Mouse (Mus musculus) stomach, embryonic 14.5 days (tissue): ENCODE data around the gene Rtraf. TPM values are rescaled to one million over a fixed set of nuclear protein-coding genes. Genes with fewer than 3 reads are reported as not detected.

ENCODE experiments used
- ATAC-seq: fragments of 200-750 bp; cut with Nextera tagmentation; 2 replicates; pipeline ENCODE4 v1.8.0; 2017; ENCODE audit warnings: low read depth, moderate TSS enrichment; ENCODE audit not compliant: insufficient number of reproducible peaks, insufficient read depth, low FRiP score
- H3K27ac ChIP-seq: fragments of 300-500 bp; sonication (generic); 2 replicates; pipeline ENCODE4 v1.5.1; 2014; ENCODE audit warnings: mild to moderate bottlenecking, low read length, moderate library complexity, mixed read lengths
- H3K27me3 ChIP-seq: fragments of 300-500 bp; sonication (generic); 2 replicates; pipeline ENCODE4 v1.6.1; 2014; ENCODE audit warnings: low read length, control low read depth, mixed read lengths; ENCODE audit not compliant: control insufficient read depth, insufficient read depth
- H3K36me3 ChIP-seq: fragments of 300-500 bp; sonication (generic); 2 replicates; pipeline ENCODE4 v1.6.1; 2014; ENCODE audit warnings: mild to moderate bottlenecking, control low read depth, low read length, moderate library complexity, mixed read lengths; ENCODE audit not compliant: control insufficient read depth, insufficient read depth
- H3K4me1 ChIP-seq: fragments of 300-500 bp; sonication (generic); 2 replicates; pipeline ENCODE4 v1.6.1; 2014; ENCODE audit warnings: low read length, control low read depth, mixed read lengths; ENCODE audit not compliant: control insufficient read depth, insufficient read depth
- H3K4me2 ChIP-seq: fragments of 300-500 bp; sonication (generic); replicated peaks from 2 replicates; pipeline ENCODE4 v1.6.1; 2014; ENCODE audit warnings: low read depth, low read length, control low read depth
- H3K4me3 ChIP-seq: fragments of 300-500 bp; sonication (generic); 2 replicates; pipeline ENCODE4 v1.5.1; 2014; ENCODE audit warnings: low read depth, low read length, control low read depth
- H3K9ac ChIP-seq: fragments of 300-500 bp; sonication (generic); replicated peaks from 2 replicates; pipeline ENCODE4 v1.6.1; 2014; ENCODE audit warnings: low read depth, mild to moderate bottlenecking, control low read depth, low read length, moderate library complexity, mixed read lengths
- H3K9me3 ChIP-seq: fragments of 300-500 bp; sonication (generic); 2 replicates; pipeline ENCODE4 v1.6.1; 2016; ENCODE audit warnings: low read depth, low read length, control low read depth; ENCODE audit not compliant: control insufficient read depth
- WGBS: fragments of 180-500 bp; shearing (Covaris S2); extraction: QIAGEN DNeasy Blood & Tissue Kit; methylation state at CpG from one replicate; pipeline ENCODE4 v1.1.7; 2014; 5-methylcytosine and 5-hydroxymethylcytosine counted together
- polyA plus RNA-seq: library from polyadenylated mRNA; unstranded; fragments of >200 nt; fragmentation: Nextera tagmentation; extraction: Ambion mirVana; gene quantifications from 2 replicates; pipeline ENCODE4 v1.2.1, GENCODE M21; 2014

Gene Rtraf
- polyA plus RNA-seq, 1 experiment from 2014 or later: 218 TPM

DNA sequence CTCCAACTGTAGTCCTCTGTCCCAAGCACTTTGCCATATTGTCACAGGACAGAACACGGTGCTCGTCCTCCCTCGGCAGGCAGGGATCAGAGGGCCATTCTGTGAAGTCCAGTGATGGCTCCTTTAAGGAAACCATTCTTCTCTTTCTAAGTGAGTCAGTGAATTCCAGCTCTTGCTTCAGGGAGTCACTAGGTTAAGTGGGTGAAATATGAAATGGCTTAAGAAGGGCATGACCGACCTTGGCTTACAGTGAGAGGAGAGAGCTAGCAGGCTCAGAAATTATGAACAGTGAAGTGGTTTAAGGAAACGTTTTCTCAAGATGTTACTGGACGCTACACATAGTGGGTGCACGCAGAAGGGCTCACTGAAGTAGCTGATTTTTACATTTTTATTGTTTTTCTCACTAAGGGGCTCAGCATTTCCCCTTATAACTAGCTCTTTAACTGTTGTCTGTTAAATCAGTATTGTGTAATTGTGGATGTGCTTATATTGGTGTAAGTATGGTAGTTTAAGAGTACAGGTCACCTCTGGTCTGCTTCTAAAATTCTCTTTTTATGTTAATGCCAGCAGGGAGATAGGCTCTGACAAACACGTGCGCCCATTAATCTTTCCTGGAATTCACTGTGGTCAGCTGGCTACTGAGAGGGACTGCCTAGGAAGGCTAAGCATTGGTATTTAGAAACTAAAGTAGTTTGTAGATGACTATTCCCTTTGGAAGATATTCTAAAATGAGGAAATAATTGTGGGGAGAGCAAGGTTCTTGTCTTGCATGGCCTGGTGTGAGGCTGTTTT lies 37.6 kb downstream of the Rtraf start:
- ATAC-seq: no peak
- no peak overlapping the region for H3K27ac ChIP-seq
- 46% methylated on average over 9 of the region's 9 CpGs for WGBS

DNA sequence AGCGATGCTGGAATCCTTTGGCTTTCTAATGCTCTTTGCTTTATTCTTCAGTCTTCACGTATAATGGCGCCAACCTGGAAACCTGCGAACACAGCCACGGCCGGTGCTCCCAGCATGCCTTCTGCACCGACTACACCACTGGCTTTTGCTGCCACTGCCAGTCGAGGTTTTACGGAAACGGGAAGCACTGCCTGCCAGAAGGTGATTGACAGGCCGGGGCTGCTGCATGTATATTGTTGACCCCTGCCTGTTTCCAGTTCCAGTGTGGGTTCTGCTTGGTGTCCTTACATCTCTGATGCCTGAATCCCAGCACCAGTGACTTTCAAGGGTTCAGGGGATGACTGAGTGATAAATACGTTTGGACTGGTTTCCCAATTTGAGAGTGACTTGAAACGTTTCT lies 45.7 kb downstream of the Rtraf start:
- no peaks in the 10 kb centered on the region for H3K27me3 ChIP-seq
- WGBS: 90% methylated on average over 13 of the region's 13 CpGs
- no peak overlapping the region for H3K27ac ChIP-seq
- ATAC-seq: no peak
- H3K36me3 ChIP-seq: peaks cover 5% of the 10 kb centered on the region
- no peak overlapping the region for H3K4me2 ChIP-seq
- no peak overlapping the region for H3K4me3 ChIP-seq
- no peaks in the 10 kb centered on the region for H3K9me3 ChIP-seq
- H3K4me1 ChIP-seq: peaks cover 4% of the 10 kb centered on the region; the same call in 1 of the 2 replicates
- no peak overlapping the region for H3K9ac ChIP-seq

More for the DNA sequence above, 37.6 kb downstream of the Rtraf start:
- no peaks in the 10 kb centered on the region for H3K27me3 ChIP-seq
- no peak overlapping the region for H3K4me2 ChIP-seq
- no peak overlapping the region for H3K4me3 ChIP-seq
- H3K9me3 ChIP-seq: no peaks in the 10 kb centered on the region
- no peaks in the 10 kb centered on the region for H3K4me1 ChIP-seq
- H3K36me3 ChIP-seq: no peaks in the 10 kb centered on the region
- no peak overlapping the region for H3K9ac ChIP-seq

DNA sequence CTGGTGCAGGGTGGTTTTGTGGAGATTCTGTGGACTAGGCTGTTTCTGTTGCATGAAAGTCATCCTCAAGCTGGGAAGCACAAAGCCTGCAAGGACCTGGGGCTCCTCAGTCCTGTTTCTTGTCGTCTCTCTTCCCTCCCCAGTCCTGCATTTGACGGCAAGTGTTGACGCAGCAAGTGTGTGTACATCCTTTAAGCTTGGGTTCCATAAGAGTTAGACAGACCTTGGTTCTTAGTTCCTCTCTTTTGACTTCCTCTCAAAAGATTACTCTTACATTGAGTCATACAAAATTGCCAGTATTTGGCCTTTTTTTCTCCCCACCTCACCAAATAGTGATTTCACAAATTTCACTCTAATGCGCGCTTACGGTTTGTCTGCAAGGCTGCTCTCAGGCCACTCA lies 46.3 kb downstream of the Rtraf start:
- Histone ChIP-seq H3K9ac (no peak overlapping the region), H3K27me3 (no peaks in the 10 kb centered on the region), H3K4me2 (no peak overlapping the region), H3K36me3 (peaks cover 5% of the 10 kb centered on the region), H3K27ac (no peak overlapping the region), H3K9me3 (no peaks in the 10 kb centered on the region), H3K4me1 (peaks cover 4% of the 10 kb centered on the region; the same call in 1 of the 2 replicates), H3K4me3 (no peak overlapping the region)
- 87% methylated on average over 6 of the region's 6 CpGs for WGBS
- ATAC-seq: no peak

DNA sequence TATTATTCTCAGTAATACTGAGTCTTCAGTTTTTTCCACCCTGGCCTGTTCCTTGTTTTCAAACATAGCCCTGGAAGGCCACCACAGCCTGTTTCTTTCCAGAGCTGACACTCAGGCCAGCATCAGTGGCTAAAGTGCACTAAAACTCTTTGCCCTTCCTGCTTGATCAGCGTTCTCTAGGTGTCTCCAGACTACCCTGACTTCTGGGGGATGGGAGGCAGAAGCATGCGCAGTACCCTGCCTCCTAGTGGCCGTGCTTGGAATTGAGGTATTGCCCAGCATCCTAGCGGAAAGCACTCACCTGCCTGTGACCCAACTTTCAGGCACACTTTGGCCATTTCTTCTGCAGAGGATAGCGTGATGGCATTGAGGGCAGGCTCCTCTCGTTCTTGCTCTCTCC lies 46.7 kb downstream of the Rtraf start:
- Histone ChIP-seq H3K4me1 (peaks cover 4% of the 10 kb centered on the region; the same call in 1 of the 2 replicates), H3K27me3 (no peaks in the 10 kb centered on the region), H3K4me3 (no peak overlapping the region), H3K4me2 (no peak overlapping the region), H3K36me3 (peaks cover 5% of the 10 kb centered on the region), H3K9ac (no peak overlapping the region), H3K9me3 (no peaks in the 10 kb centered on the region), H3K27ac (no peak overlapping the region)
- ATAC-seq: no peak
- 54% methylated on average over 6 of the region's 6 CpGs for WGBS

DNA sequence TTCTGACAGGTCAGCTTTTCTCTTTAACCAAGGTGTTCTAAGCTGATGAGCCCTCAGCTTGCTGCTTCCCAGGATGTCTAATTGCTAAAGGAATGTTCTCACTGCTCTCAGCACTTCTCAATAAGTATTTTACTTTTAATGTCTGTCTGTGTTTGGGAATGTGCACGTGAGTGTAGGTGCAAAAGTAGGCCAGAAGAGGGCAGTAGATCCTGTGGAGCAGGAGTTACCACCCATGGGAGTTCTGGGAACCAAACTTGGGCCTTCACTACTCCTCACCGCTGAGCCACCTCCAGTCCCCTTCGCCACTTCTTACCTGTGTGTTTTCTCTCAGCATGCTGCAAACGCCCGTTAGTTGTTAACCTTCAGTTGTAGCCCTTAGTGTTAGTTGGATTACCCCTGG lies 47.4 kb downstream of the Rtraf start:
- H3K9ac ChIP-seq: no peak overlapping the region
- H3K27ac ChIP-seq: no peak overlapping the region
- 94% methylated on average over 5 of the region's 5 CpGs for WGBS
- H3K36me3 ChIP-seq: peaks cover 5% of the 10 kb centered on the region
- ATAC-seq: no peak
- no peaks in the 10 kb centered on the region for H3K27me3 ChIP-seq
- no peaks in the 10 kb centered on the region for H3K9me3 ChIP-seq
- no peak overlapping the region for H3K4me3 ChIP-seq
- H3K4me1 ChIP-seq: peaks cover 4% of the 10 kb centered on the region; the same call in 1 of the 2 replicates
- no peak overlapping the region for H3K4me2 ChIP-seq

DNA sequence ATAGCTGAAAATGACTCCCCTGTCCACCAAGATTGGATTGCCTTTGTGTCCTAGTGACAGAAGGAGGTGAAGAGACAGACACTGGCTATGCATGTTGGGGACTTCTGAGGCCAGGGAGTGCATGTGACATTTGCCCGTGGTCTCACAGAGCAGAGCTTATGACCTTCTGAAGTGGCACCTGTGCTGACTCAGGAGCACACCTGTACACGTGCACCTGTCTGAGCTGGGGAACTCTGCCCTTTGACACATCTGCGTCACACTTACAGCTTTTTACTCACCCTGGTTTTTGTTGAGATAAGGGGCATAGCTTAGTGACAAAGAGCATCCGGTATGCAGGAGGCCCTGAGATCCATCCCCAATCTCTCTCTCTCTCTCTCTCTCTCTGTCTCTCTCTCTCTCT lies 48.1 kb downstream of the Rtraf start:
- 77% methylated on average over 4 of the region's 4 CpGs for WGBS
- Histone ChIP-seq H3K4me1 (peaks cover 4% of the 10 kb centered on the region; the same call in 1 of the 2 replicates), H3K4me2 (no peak overlapping the region), H3K27ac (no peak overlapping the region), H3K27me3 (no peaks in the 10 kb centered on the region), H3K9ac (no peak overlapping the region), H3K4me3 (no peak overlapping the region), H3K36me3 (peaks cover 5% of the 10 kb centered on the region), H3K9me3 (no peaks in the 10 kb centered on the region)
- no peak for ATAC-seq

DNA sequence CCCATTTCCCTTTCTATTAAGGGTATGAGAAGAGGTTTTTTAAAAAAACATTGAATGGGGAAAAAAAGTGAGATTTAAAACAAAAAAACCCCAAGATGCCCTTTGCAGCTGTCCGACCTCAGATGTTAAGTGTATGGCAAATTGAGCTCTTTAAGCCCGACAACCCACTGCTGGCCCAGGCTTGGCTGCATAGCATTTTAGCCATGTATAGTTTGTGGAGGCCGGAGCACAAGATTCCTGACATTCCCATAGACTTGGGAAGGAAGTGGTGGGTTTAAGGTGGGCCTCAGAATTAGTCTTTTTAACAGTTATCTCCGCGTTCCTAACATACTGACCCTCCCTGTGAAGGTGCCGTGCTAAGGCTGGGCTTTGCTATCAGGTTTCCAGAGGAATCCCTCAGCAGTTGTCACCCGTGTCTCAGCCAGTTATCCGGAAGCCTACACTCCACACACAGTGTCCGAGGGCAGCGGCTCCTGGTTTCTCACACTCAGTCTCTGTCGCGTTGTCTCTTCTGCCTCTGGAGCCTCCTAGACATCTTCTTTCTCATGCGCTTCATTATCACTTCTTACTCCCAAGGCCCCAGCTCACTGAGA lies 49.5 kb downstream of the Rtraf start:
- no peak overlapping the region for H3K4me2 ChIP-seq
- H3K9ac ChIP-seq: no peak overlapping the region
- no peak overlapping the region for H3K27ac ChIP-seq
- H3K27me3 ChIP-seq: no peaks in the 10 kb centered on the region
- no peak for ATAC-seq
- H3K9me3 ChIP-seq: no peaks in the 10 kb centered on the region
- no peak overlapping the region for H3K4me3 ChIP-seq
- H3K4me1 ChIP-seq: peaks cover 10% of the 10 kb centered on the region; the same call in 1 of the 2 replicates
- no peaks in the 10 kb centered on the region for H3K36me3 ChIP-seq
- 44% methylated on average over 13 of the region's 13 CpGs for WGBS

DNA sequence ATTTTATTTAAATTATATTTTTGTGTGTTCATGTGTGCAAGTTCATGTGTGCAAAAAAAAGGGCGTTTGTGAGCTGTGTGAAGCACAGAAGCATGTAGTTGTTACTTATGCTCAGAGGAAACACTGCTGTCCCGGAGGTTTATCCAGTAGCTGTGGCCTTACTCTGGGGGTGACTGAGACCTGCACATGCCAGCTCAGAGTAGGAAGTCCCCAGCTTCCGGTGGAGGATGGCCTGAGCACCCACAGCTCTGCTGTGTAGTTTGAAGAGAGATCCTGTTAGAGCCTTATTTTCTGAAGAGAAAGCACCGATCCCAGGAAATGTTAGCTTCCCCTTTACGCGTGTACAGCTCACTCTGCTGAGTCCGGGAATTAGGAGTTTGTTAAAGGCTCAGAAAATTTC lies 52.5 kb downstream of the Rtraf start:
- H3K4me2 ChIP-seq: no peak overlapping the region
- peaks cover 7% of the 10 kb centered on the region; the same call in 1 of the 2 replicates for H3K36me3 ChIP-seq
- no peaks in the 10 kb centered on the region for H3K27me3 ChIP-seq
- no peak for ATAC-seq
- WGBS: 74% methylated on average over 7 of the region's 7 CpGs
- no peak overlapping the region for H3K9ac ChIP-seq
- H3K4me3 ChIP-seq: no peak overlapping the region
- peaks cover 15% of the 10 kb centered on the region; the same call in 1 of the 2 replicates for H3K4me1 ChIP-seq
- H3K9me3 ChIP-seq: no peaks in the 10 kb centered on the region
- no peak overlapping the region for H3K27ac ChIP-seq
